Mouse (Mus musculus): ENCODE measurements at regions not wholly inside any gene's neighbourhood (a gene's known extent, or its start where the extent isn't known, plus 50 kb on each side); places are given as distances from the start of the nearest gene placed in this dataset.

- no peak for DNase-seq (ENCODE audit: low read depth)
Observed at GRCm38 (mm10) chr10:42094274-42095000, 76.2 kb upstream of the Armc2 start.

GRCm38 (mm10) chr10:42093176-42093759 lies 75.0 kb upstream of the Armc2 start:
- DNase-seq (ENCODE audit: low read depth) = no peak

- DNase-seq (ENCODE audit: low read depth) = no peak
Observed at GRCm38 (mm10) chr10:42092500-42092899, 74.3 kb upstream of the Armc2 start.

- no peak for DNase-seq (ENCODE audit: low read depth)
Observed at GRCm38 (mm10) chr10:42091546-42092168, 73.4 kb upstream of the Armc2 start.

GRCm38 (mm10) chr10:42090806-42091205 lies 72.6 kb upstream of the Armc2 start:
- no peak for DNase-seq (ENCODE audit: low read depth)

- no peak for DNase-seq (ENCODE audit: low read depth)
Observed at GRCm38 (mm10) chr10:42090147-42090546, 71.9 kb upstream of the Armc2 start.

- DNase-seq (ENCODE audit: low read depth) = no peak
Observed at GRCm38 (mm10) chr10:42089686-42090085, 71.4 kb upstream of the Armc2 start.

- DNase-seq (ENCODE audit: low read depth) = peak; percentile 10
Observed at GRCm38 (mm10) chr10:42089235-42089625, 71.0 kb upstream of the Armc2 start.

- no peak for DNase-seq (ENCODE audit: low read depth)
Observed at GRCm38 (mm10) chr10:42088570-42089234, 70.5 kb upstream of the Armc2 start.

GRCm38 (mm10) chr10:42087906-42088305 lies 69.7 kb upstream of the Armc2 start:
- no peak for DNase-seq (ENCODE audit: low read depth)

GRCm38 (mm10) chr10:42086691-42087090 lies 68.4 kb upstream of the Armc2 start:
- DNase-seq (ENCODE audit: low read depth) = no peak

GRCm38 (mm10) chr10:42085295-42085694 lies 67.1 kb upstream of the Armc2 start:
- DNase-seq (ENCODE audit: low read depth) = no peak

GRCm38 (mm10) chr10:42082227-42082840 lies 64.1 kb upstream of the Armc2 start:
- no peak for DNase-seq (ENCODE audit: low read depth)

- DNase-seq (ENCODE audit: low read depth) = no peak
Observed at GRCm38 (mm10) chr10:42079775-42080174, 61.5 kb upstream of the Armc2 start.

GRCm38 (mm10) chr10:42076711-42077110 lies 58.5 kb upstream of the Armc2 start:
- no peak for DNase-seq (ENCODE audit: low read depth)

- DNase-seq (ENCODE audit: low read depth) = no peak
Observed at GRCm38 (mm10) chr10:42075545-42075944, 57.3 kb upstream of the Armc2 start.

GRCm38 (mm10) chr10:42072758-42073157 lies 54.5 kb upstream of the Armc2 start:
- no peak for DNase-seq (ENCODE audit: low read depth)

GRCm38 (mm10) chr10:42072131-42072530 lies 53.9 kb upstream of the Armc2 start:
- no peak for DNase-seq (ENCODE audit: low read depth)

GRCm38 (mm10) chr10:42071404-42072024 lies 53.3 kb upstream of the Armc2 start:
- DNase-seq (ENCODE audit: low read depth) = no peak

GRCm38 (mm10) chr10:42070611-42071403 lies 52.6 kb upstream of the Armc2 start:
- DNase-seq (ENCODE audit: low read depth) = no peak

- no peak for DNase-seq (ENCODE audit: low read depth)
Observed at GRCm38 (mm10) chr10:42069751-42070150, 51.5 kb upstream of the Armc2 start.

Data from induced T-regulatory cell, adult 2 months (primary cell).